Mouse (Mus musculus) hindbrain, embryonic 10.5 days (tissue): Measurements from ENCODE around the gene Gjb4. TPM values are rescaled to one million over a fixed set of nuclear protein-coding genes. Genes with fewer than 3 reads are reported as not detected.

Experiments
- DNase-seq: peaks from one replicate; pipeline ENCODE4 v3.0.0-alpha.2; 2017; ENCODE audit warnings: low spot score
- H3K27ac ChIP-seq: fragments of 300-500 bp; sonication (generic); 2 replicates; pipeline ENCODE4 v1.5.1; 2016; ENCODE audit warnings: mild to moderate bottlenecking, moderate library complexity
- H3K27me3 ChIP-seq: fragments of 300-500 bp; sonication (generic); 2 replicates; pipeline ENCODE4 v1.6.1; 2016; ENCODE audit warnings: mild to moderate bottlenecking; ENCODE audit not compliant: poor library complexity, insufficient read depth, severe bottlenecking
- H3K36me3 ChIP-seq: fragments of 300-500 bp; sonication (generic); 2 replicates; pipeline ENCODE4 v1.6.1; 2016; ENCODE audit warnings: mild to moderate bottlenecking, moderate library complexity
- H3K4me1 ChIP-seq: fragments of 300-500 bp; sonication (generic); replicated peaks from 2 replicates; pipeline ENCODE4 v1.6.1; 2016; ENCODE audit warnings: mild to moderate bottlenecking
- H3K4me3 ChIP-seq: fragments of 300-500 bp; sonication (generic); 2 replicates; pipeline ENCODE4 v1.5.1; 2016; ENCODE audit warnings: mild to moderate bottlenecking, moderate library complexity
- H3K9me3 ChIP-seq: fragments of 300-500 bp; sonication (generic); 2 replicates; pipeline ENCODE4 v1.6.1; 2016; ENCODE audit warnings: mild to moderate bottlenecking, moderate library complexity
- WGBS: fragments of 180-500 bp; shearing (Covaris S2); methylation state at CpG from one replicate; pipeline ENCODE4 v1.1.7; 2016; 5-methylcytosine and 5-hydroxymethylcytosine counted together
- polyA plus RNA-seq: library from polyadenylated mRNA; unstranded; fragments of >200 nt; fragmentation: Nextera tagmentation; extraction: Ambion mirVana; gene quantifications from 2 replicates; pipeline ENCODE4 v1.2.1, GENCODE M21; 2016

Gjb4 gene
- polyA plus RNA-seq, 1 experiment from 2014 or later: 0.21 TPM

DNA sequence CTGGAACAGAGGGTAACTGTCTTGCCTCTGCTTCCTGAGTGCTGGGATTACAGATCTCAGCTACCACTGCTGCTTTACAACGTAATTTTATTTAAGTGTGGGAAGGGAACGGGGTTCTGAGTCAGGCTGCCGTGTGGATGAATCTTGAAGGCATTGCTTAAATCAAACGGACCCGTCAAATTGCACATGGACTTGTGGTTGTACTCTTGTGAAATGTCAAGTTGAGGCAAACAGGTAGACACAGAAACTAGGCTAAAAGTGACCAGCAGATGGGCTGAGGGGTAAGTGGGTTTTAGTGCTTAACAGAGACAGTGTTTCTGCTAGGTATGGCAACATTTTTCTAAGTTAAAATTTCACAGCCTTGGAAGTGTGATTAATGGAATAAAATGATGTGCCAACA is 16.2 kb downstream of the Gjb4 start:
- H3K27ac ChIP-seq: no peak overlapping the region
- WGBS: 89% methylated on average over 5 of the region's 5 CpGs
- peaks cover 21% of the 10 kb centered on the region for H3K4me1 ChIP-seq
- H3K36me3 ChIP-seq: no peaks in the 10 kb centered on the region
- no peaks in the 10 kb centered on the region for H3K9me3 ChIP-seq
- DNase-seq: no peak
- no peak overlapping the region for H3K4me3 ChIP-seq
- peaks cover 4% of the 10 kb centered on the region for H3K27me3 ChIP-seq

DNA sequence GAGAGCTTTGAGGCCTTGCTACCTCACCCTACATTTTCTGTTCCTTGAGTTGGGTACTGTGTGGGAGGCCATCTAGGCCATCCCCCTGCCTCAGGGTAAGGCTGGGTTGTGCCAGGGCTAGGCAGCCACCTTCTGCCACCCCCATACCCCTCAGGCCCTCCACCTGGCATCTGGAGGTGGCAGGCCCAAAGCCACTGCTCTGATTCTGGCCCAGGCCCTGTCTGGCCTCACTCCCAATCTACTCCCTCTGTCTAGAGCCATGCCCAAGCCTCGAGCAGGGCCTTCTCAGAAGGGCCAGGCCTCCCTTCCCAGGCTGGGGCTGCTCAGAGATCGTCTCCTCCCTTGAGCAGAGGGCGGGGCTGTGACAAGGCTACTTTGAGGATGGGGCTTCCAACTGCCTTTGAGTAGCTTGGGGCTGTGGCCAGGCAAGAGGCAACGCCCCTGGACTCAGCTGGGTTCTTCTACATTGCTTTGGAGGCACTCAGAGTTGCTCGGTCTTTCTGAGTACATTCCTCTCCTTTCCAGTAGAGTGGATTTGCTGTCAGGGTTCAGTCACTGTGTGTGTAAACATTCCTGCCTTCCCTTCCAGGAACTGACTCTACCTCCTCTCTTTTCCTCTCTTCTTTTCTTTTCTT is 18.9 kb downstream of the Gjb4 start:
- DNase-seq: no peak
- peak overlapping the region; percentile 40; the same call in 1 of the 2 replicates for H3K27ac ChIP-seq
- H3K9me3 ChIP-seq: no peaks in the 10 kb centered on the region
- H3K4me3 ChIP-seq: no peak overlapping the region
- no peaks in the 10 kb centered on the region for H3K36me3 ChIP-seq
- peaks cover 48% of the 10 kb centered on the region for H3K4me1 ChIP-seq
- WGBS: 42% methylated on average over 5 of the region's 5 CpGs
- H3K27me3 ChIP-seq: peaks cover 31% of the 10 kb centered on the region

DNA sequence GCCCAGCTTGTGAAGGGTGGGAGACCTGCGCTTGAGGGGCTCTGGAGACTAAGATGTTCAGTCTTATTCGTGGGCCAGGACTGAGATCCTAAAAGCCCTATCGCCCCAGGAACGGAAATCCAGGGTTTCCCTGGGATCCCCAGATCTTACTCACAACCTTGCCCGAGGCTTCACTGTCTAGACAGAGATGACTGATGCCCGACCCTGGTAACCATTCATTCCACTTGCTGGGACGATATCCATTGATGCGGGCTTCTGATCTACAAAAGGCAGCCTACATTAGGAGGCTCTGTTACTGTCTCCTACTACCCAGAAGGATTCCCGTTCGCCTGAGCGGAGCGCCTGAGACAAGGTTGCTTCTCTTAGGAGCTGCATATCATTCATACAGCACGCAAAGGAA is 22.7 kb downstream of the Gjb4 start:
- H3K27ac ChIP-seq: no peak overlapping the region
- H3K27me3 ChIP-seq: peaks cover 65% of the 10 kb centered on the region
- DNase-seq: no peak
- peak overlapping the region; percentile 43; the same call in 1 of the 2 replicates for H3K4me3 ChIP-seq
- no peaks in the 10 kb centered on the region for H3K9me3 ChIP-seq
- H3K4me1 ChIP-seq: peaks cover 60% of the 10 kb centered on the region
- no peaks in the 10 kb centered on the region for H3K36me3 ChIP-seq
- 19% methylated on average over 13 of the region's 13 CpGs for WGBS

DNA sequence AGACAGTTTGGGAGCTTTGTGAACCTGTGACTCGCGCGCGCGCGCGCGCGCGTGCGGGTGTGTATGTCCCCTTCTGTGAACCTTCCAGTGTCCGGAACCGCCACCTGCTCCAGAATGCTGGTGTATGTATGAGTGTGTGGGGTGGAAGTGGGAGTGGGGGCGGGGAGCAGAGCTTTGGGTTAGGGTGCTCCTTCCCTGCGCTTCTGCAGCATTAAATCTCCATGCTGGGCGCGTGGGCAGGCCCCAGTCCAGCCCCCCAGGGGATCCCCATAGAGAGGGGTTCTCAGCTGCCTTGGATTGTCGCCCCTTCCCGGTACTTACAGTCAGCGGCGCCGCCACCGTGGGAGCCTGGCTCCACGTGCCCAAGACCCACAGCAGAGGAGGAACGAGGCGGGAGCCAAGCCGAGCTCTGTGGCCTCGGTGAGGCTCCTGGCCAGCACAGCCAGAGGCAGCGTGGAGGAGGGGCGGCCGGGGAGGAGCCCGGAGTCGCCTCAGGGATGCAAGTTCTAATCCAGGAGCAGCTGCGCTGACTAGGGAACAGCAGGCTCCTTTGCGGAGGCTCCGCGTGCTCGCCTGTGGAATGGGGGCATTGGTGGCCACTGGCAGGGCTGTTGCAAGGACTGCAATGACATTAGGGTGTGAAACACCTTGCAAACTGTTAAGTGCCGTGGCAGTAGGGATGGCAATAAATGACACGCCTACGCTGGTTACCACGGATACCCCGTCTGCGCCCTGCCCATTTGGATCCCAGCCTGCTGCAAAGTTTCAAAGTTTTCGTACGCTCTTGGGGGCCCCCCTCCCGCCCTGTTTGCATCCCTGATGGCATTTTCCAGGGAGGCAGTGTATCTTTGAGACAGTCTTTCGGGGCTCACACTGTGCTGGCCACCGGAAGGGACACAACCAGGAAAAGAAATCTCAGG is 23.4 kb downstream of the Gjb4 start, which contains the start of gene Gjb3:
TSS of gene Gjb3 (minus strand) at position 664 of the 920 bp plus-strand sequence.
- Histone ChIP-seq H3K27me3 (peaks cover 72% of the 10 kb centered on the region), H3K27ac (peak within 1 kb of the TSS; percentile 59), H3K9me3 (no peaks in the 10 kb centered on the region), H3K36me3 (no peaks in the 10 kb centered on the region), H3K4me1 (peaks cover 60% of the 10 kb centered on the region), H3K4me3 (peak within 1 kb of the TSS; percentile 43)
- WGBS: 2% methylated on average over 49 of the region's 49 CpGs
- peak; percentile 48 for DNase-seq

DNA sequence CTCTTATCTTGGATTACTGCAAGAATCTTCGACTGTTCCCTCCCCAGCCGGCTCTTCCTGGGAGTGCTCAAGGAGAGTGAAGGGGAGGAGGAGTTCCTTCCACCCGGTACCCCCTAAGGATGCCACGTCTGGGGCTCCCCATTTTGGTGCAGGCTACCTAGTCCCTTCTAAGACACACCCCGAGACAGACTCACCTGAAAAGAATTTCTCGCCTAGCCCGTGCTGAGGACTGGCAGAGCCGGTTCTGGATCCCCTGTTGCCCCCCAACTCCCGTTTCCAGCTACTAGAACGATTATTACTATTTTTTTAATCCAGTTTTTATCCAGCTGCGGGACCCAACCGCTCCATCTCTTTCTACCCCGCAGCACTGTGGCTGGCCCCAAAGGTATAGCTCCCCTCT is 24.1 kb downstream of the Gjb4 start:
- WGBS: 3% methylated on average over 13 of the region's 13 CpGs

DNA sequence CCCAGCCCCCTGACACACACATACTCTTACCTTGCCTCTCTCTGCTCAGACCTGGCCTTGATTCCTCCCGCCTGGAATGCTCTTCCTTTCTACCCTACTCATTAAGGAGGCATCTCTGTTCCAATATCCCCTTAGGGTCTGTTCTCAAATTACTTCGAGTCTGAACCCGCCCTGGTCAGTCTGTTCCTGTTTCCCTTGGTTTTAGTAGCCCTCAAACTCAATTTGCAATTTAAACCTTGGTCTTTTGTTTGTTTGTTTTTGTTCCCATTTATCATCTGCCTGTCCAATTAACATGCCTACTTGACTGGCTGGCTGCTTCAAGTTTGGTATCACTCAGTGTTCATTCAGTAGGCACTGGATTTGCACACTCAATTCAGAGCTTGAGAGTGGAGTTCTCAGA is 24.8 kb downstream of the Gjb4 start:
- no peak for DNase-seq
- H3K4me3 ChIP-seq: no peak overlapping the region
- 17% methylated on average over 3 of the region's 3 CpGs for WGBS

More for the DNA sequence above, 24.1 kb downstream of the Gjb4 start:
- no peaks in the 10 kb centered on the region for H3K36me3 ChIP-seq
- no peaks in the 10 kb centered on the region for H3K9me3 ChIP-seq
- DNase-seq: no peak
- no peak overlapping the region; the same call in 1 of the 2 replicates for H3K27ac ChIP-seq
- H3K27me3 ChIP-seq: peaks cover 78% of the 10 kb centered on the region
- H3K4me3 ChIP-seq: peak overlapping the region; percentile 43
- H3K4me1 ChIP-seq: peaks cover 56% of the 10 kb centered on the region

DNA sequence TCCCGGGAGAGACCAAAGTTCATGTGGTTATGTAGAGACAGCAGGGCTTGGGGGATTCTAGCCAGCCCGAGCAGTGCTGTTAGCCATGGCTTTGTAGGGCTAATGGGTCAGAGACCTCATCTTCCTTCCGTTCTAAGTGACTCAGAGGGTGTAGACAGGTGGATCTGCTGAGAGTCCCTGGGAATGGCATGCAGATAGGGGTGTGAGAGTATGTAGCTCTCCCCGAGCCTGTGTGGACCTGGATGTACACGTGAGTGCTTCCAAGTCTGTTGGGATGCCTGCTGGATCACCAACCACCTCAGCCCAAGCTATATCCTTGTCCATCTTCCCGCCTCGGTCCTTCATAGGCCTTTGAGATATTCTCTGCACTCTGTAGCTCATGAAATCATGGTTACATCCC is 25.5 kb downstream of the Gjb4 start:
- Histone ChIP-seq H3K27ac (no peak overlapping the region), H3K9me3 (no peaks in the 10 kb centered on the region), H3K4me3 (no peak overlapping the region), H3K4me1 (peaks cover 47% of the 10 kb centered on the region), H3K36me3 (no peaks in the 10 kb centered on the region), H3K27me3 (peaks cover 84% of the 10 kb centered on the region)
- no peak for DNase-seq
- WGBS: 66% methylated on average over 7 of the region's 7 CpGs

More for the DNA sequence above, 24.8 kb downstream of the Gjb4 start:
- Histone ChIP-seq H3K4me1 (peaks cover 54% of the 10 kb centered on the region), H3K36me3 (no peaks in the 10 kb centered on the region), H3K27me3 (peaks cover 84% of the 10 kb centered on the region), H3K9me3 (no peaks in the 10 kb centered on the region), H3K27ac (no peak overlapping the region; the same call in 1 of the 2 replicates)

DNA sequence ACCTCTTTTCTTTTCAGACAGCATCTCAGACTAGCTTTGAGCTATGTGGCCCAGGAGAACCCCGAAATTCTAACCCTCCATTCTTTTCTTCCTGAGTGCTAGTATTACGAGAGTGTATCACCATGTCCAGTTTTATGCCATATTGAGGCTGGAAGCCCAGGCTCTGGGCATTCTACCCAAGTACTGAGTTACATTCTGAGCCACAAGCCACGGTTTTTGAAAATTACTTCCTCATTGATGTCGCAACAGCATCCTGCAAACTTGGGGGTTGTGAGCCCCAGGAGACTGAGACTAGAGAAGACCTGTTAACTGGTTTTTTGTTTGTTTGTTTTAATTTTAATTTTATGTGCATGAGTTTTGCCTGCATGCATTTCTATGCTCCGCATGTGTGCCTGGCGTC is 26.1 kb downstream of the Gjb4 start:
- no peak for DNase-seq
- Histone ChIP-seq H3K4me3 (no peak overlapping the region), H3K27me3 (peaks cover 80% of the 10 kb centered on the region), H3K9me3 (no peaks in the 10 kb centered on the region), H3K36me3 (no peaks in the 10 kb centered on the region), H3K27ac (no peak overlapping the region), H3K4me1 (peaks cover 42% of the 10 kb centered on the region)
- WGBS: 80% methylated on average over 6 of the region's 6 CpGs

DNA sequence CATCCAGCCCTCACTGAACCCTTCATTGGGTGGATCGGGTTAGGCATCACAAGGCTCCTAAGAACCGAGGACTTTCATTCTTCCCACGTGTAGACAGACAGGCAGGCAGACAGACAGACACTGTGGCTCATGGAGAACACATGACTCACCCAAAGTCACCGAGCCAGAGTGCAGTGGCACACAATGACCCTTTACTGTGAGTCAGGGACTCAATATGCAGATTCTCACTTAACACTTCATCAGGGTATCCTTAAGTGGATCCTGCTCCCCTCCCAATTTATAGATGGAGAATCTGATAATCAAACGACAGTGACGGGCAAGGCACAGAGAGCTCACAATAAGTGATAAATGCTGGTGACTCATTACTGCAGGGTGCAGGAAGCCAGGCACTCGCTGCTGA is 26.6 kb downstream of the Gjb4 start:
- Histone ChIP-seq H3K27me3 (peaks cover 75% of the 10 kb centered on the region), H3K9me3 (no peaks in the 10 kb centered on the region), H3K4me3 (no peak overlapping the region), H3K36me3 (no peaks in the 10 kb centered on the region), H3K4me1 (peaks cover 37% of the 10 kb centered on the region), H3K27ac (no peak overlapping the region)
- DNase-seq: no peak
- 70% methylated on average over 7 of the region's 7 CpGs for WGBS

DNA sequence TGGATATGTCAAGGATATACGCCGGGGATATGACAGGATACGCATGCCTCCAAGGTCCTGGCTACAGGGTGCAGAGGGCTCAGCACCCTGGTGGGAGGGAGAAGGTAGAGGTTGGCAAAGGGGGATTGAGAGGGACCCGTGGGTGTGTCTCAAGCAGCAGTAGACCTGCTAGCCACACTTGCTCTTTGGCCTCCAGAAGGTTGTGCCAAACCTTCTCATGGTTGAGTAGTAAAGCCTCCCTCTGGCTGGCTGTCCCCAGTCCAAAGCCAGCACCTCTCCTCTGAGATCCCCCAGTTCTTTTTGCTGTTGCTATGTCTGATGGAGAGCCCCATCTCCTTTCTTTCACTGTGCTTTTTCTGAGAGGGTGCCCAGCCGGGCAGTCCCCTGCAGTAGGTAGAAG is 28.6 kb downstream of the Gjb4 start:
- Histone ChIP-seq H3K27me3 (peaks cover 55% of the 10 kb centered on the region), H3K4me1 (peaks cover 18% of the 10 kb centered on the region), H3K9me3 (no peaks in the 10 kb centered on the region), H3K27ac (no peak overlapping the region), H3K36me3 (no peaks in the 10 kb centered on the region), H3K4me3 (no peak overlapping the region)
- no peak for DNase-seq
- 87% methylated on average over 5 of the region's 5 CpGs for WGBS

DNA sequence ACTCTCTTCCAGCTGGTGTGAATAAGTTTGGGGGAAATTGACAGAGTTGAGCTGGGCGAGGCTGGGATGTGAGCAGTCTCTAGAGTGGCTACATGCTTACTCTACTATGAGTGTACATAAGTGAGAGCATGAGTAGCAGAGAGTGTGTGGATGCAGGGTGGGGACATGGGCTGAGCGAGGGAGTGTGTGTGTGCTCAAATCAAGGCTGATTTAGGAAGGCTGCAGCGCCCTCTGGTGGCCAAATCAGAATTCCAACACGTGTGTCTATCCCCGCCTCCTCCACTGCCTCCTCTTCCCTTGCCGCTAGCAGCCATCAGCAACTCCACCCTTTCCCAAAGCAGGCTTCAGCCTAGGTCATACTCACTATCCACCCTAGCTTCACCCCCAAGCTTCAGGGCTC is 29.1 kb downstream of the Gjb4 start:
- peak; percentile 86 for DNase-seq
- Histone ChIP-seq H3K4me3 (no peak overlapping the region), H3K27me3 (peaks cover 50% of the 10 kb centered on the region), H3K27ac (no peak overlapping the region), H3K4me1 (peaks cover 12% of the 10 kb centered on the region), H3K36me3 (no peaks in the 10 kb centered on the region), H3K9me3 (no peaks in the 10 kb centered on the region)
- WGBS: 11% methylated on average over 6 of the region's 6 CpGs

DNA sequence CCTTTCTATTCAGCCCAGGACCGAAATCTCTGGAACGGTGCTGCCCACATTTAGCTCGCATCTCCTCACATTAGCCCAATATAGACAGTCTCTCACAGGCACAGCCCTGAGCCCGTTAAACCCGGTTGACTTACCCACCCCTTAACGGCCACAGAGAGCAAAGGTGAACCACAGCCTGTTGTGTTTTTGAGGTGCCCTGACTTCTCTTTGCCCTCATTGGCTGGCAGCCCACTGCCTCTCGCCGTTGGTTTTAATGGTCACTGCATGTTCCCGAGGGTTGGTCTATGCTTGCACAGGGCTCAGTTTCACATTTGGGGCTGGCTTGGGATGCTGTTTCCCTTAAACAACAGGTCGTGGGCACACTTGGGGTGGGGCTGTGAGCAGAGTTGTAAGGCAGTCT is 29.6 kb downstream of the Gjb4 start:
- peaks cover 8% of the 10 kb centered on the region for H3K4me1 ChIP-seq
- peaks cover 46% of the 10 kb centered on the region for H3K27me3 ChIP-seq
- H3K4me3 ChIP-seq: no peak overlapping the region
- H3K36me3 ChIP-seq: no peaks in the 10 kb centered on the region
- H3K27ac ChIP-seq: no peak overlapping the region
- no peaks in the 10 kb centered on the region for H3K9me3 ChIP-seq
- DNase-seq: no peak
- WGBS: 81% methylated on average over 10 of the region's 10 CpGs

DNA sequence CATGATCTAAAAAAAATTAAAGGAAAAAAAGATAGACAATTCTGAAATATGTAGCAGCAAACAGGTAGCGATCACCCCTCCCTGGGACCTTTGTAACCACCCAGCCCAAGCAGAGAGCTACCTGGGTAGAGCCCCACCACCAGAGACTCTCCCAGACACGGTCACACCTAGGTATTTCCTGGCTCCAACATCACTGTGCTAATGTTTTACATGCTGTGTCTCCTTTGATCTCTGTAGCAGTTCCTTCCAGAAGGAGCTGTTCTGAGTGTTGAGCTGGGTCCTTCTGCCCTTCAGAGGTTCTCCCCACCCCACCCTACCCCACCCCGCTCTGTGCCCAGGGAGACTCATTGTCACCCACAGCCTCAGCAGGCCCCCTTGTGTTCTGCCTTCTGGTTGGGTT is 30.2 kb downstream of the Gjb4 start:
- Histone ChIP-seq H3K36me3 (no peaks in the 10 kb centered on the region), H3K9me3 (no peaks in the 10 kb centered on the region), H3K4me3 (no peak overlapping the region), H3K27me3 (peaks cover 39% of the 10 kb centered on the region), H3K27ac (no peak overlapping the region), H3K4me1 (peaks cover 3% of the 10 kb centered on the region; the same call in 1 of the 2 replicates)
- no peak for DNase-seq
- WGBS: 83% methylated on average over 3 of the region's 3 CpGs
